Mouse (Mus musculus): ENCODE data around the gene Immp2l. TPM values are rescaled to one million over a fixed set of nuclear protein-coding genes. Genes with fewer than 3 reads are reported as not detected.

The Immp2l gene
- total RNA-seq, 1 experiment, result 11.4 TPM

DNA sequence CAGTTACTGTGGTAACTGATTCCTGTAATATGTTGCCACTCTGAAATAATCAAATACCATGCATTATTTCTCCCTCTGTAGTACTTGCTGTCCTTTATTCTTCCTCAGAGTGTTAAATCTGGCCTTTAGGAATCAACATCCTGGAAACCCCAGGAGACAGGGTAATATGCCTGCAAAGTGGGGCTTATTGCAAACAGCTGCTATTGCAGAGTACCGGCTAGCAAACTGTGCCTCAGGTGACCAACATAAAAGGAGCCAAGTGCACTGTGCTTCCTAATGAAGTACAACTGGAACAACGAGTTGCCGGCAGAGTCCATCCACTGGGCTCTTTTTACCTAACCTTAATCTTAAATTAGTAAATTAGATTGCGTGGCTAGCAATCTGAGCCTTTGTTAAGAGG is 200.6 kb downstream of the Immp2l start:
- no peak overlapping the region for H3K27ac ChIP-seq (ENCODE audit: insufficient read depth, low read depth, low read length, poor library complexity, severe bottlenecking)
- no peaks in the 10 kb centered on the region for H3K36me3 ChIP-seq (ENCODE audit: control insufficient read depth, insufficient read depth, low read length, poor library complexity, severe bottlenecking)
- DNase-seq (ENCODE audit: low read depth, low spot score), result no peak
- H3K9me3 ChIP-seq (ENCODE audit: control insufficient read depth, insufficient read depth, low read depth, low read length), result no peaks in the 10 kb centered on the region
- no peaks in the 10 kb centered on the region for H3K4me1 ChIP-seq (ENCODE audit: control insufficient read depth in 2 of 2, insufficient read depth in 2 of 2, low read length in 2 of 2, poor library complexity in 1 of 2)
- in situ Hi-C loops (cut with MboI; ENCODE audit: low sequenced_read_pairs in 2 of 2, unreplicated experiment in 2 of 2), result loop anchor here in 1 of 2 experiments (25.0 kb wide), 1 partner anchor 387 kb away; no protein-coding TSS in a partner anchor
- H3K4me3 ChIP-seq (ENCODE audit: insufficient read depth in 1 of 2, low read depth in 1 of 2, low read length in 2 of 2, poor library complexity in 1 of 2, severe bottlenecking in 1 of 2), result no peak overlapping the region
- TF ChIP-seq MAFK (IDR thresholded peaks at IDR 0.05; ENCODE audit: insufficient read depth, low read depth, low read length) (no peak), CHD2 (IDR thresholded peaks at IDR 0.05; ENCODE audit: low read depth, low read length) (no peak), ZC3H11A (IDR thresholded peaks at IDR 0.05; ENCODE audit: borderline replicate concordance, low read depth, low read length) (no peak), HCFC1 (IDR thresholded peaks at IDR 0.05; ENCODE audit: borderline replicate concordance, insufficient read depth, low read length) (no peak), ZNF384 (IDR thresholded peaks at IDR 0.05; ENCODE audit: low read depth, low read length) (no peak)
- H3K9ac ChIP-seq (ENCODE audit: insufficient read depth, low read depth, low read length, poor library complexity, severe bottlenecking), result no peak overlapping the region

DNA sequence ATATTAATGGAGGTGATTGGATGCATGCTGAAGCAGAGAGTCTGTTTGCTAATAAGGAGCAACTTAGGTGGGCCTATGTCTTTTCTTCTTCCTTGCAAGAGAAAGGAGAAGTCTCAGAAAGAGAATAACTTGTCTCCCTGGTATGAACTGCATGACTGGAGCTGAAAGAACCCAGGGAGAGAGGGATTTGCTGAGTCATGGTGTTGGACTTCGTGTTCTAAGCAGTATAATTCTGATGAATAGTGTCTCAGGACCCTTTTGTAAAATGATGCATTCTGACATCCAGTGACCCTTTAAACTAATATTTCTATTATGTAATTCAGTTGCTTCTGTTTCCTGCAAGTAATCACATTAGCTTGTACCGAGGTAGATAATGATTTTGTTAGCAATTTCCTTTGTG is 208.1 kb downstream of the Immp2l start:
- in situ Hi-C loops (cut with MboI; ENCODE audit: low sequenced_read_pairs in 2 of 2, unreplicated experiment in 2 of 2), result no loop called here
- H3K4me1 ChIP-seq (ENCODE audit: control insufficient read depth in 2 of 2, insufficient read depth in 2 of 2, low read length in 2 of 2, poor library complexity in 1 of 2), result no peaks in the 10 kb centered on the region
- no peak overlapping the region for H3K4me3 ChIP-seq (ENCODE audit: insufficient read depth in 1 of 2, low read depth in 1 of 2, low read length in 2 of 2, poor library complexity in 1 of 2, severe bottlenecking in 1 of 2)
- H3K9ac ChIP-seq (ENCODE audit: insufficient read depth, low read depth, low read length, poor library complexity, severe bottlenecking), result no peak overlapping the region
- H3K36me3 ChIP-seq (ENCODE audit: control insufficient read depth, insufficient read depth, low read length, poor library complexity, severe bottlenecking), result no peaks in the 10 kb centered on the region
- no peak for DNase-seq (ENCODE audit: low read depth, low spot score)
- H3K27ac ChIP-seq (ENCODE audit: insufficient read depth, low read depth, low read length, poor library complexity, severe bottlenecking), result no peak overlapping the region
- H3K9me3 ChIP-seq (ENCODE audit: control insufficient read depth, insufficient read depth, low read depth, low read length), result no peaks in the 10 kb centered on the region
- TF ChIP-seq MAFK (IDR thresholded peaks at IDR 0.05; ENCODE audit: insufficient read depth, low read depth, low read length), result peak; percentile 73
- no peak for TF ChIP-seq HCFC1 (IDR thresholded peaks at IDR 0.05; ENCODE audit: borderline replicate concordance, insufficient read depth, low read length)

DNA sequence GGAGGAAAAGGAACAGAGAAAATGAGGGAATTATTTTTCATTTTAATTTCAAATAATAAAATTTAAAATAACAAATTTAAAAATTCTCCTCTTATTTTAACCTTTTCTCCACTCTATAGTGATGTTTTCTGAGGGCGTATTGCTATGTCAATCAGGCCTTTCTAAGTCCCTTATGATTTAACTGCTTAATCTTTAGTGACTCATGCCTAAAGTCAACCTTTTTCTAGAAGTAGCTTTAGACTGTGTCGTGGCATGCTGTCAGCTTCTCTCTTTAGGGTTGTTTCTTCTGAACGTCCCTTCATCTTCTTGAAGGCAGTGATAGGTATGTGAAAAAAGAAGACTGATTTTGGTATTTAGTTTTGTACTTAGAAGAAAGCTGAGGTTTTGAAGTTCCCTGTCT is 214.0 kb downstream of the Immp2l start:
- in situ Hi-C loops (cut with MboI; ENCODE audit: low sequenced_read_pairs in 2 of 2, unreplicated experiment in 2 of 2), result no loop called here

DNA sequence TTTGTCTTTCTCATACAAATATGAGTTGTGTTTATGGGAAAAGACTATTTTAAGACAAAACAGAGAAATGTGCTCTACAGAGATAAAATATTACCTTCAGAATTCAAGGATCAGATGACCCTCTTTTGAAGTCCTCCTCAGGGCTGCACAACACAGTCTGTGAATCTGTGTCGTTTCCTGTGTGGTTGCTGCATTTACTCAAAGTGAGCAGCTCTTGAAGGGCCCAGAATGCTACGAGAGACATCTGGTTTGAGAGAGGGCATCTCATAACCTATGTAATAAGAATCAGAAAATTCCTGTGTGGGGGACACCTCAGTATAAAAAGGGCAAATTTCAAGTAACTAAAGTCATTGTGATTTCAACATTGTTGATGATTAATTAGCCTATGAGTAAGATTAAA is 217.3 kb downstream of the Immp2l start:
- H3K4me1 ChIP-seq (ENCODE audit: control insufficient read depth in 2 of 2, insufficient read depth in 2 of 2, low read length in 2 of 2, poor library complexity in 1 of 2), result no peaks in the 10 kb centered on the region
- in situ Hi-C loops (cut with MboI; ENCODE audit: low sequenced_read_pairs in 2 of 2, unreplicated experiment in 2 of 2), result no loop called here
- H3K9me3 ChIP-seq (ENCODE audit: control insufficient read depth, insufficient read depth, low read depth, low read length), result no peaks in the 10 kb centered on the region
- no peak overlapping the region for H3K4me3 ChIP-seq (ENCODE audit: insufficient read depth in 1 of 2, low read depth in 1 of 2, low read length in 2 of 2, poor library complexity in 1 of 2, severe bottlenecking in 1 of 2)
- DNase-seq (ENCODE audit: low read depth, low spot score), result no peak
- H3K9ac ChIP-seq (ENCODE audit: insufficient read depth, low read depth, low read length, poor library complexity, severe bottlenecking), result no peak overlapping the region
- no peak overlapping the region for H3K27ac ChIP-seq (ENCODE audit: insufficient read depth, low read depth, low read length, poor library complexity, severe bottlenecking)
- no peaks in the 10 kb centered on the region for H3K36me3 ChIP-seq (ENCODE audit: control insufficient read depth, insufficient read depth, low read length, poor library complexity, severe bottlenecking)
- TF ChIP-seq MAFK (IDR thresholded peaks at IDR 0.05; ENCODE audit: insufficient read depth, low read depth, low read length) (no peak), CHD2 (IDR thresholded peaks at IDR 0.05; ENCODE audit: low read depth, low read length) (no peak), HCFC1 (IDR thresholded peaks at IDR 0.05; ENCODE audit: borderline replicate concordance, insufficient read depth, low read length) (no peak), ZNF384 (IDR thresholded peaks at IDR 0.05; ENCODE audit: low read depth, low read length) (no peak), ZC3H11A (IDR thresholded peaks at IDR 0.05; ENCODE audit: borderline replicate concordance, low read depth, low read length) (no peak)

More for the DNA sequence above, 214.0 kb downstream of the Immp2l start:
- Histone ChIP-seq H3K36me3 (ENCODE audit: control insufficient read depth, insufficient read depth, low read length, poor library complexity, severe bottlenecking) (no peaks in the 10 kb centered on the region), H3K27ac (ENCODE audit: insufficient read depth, low read depth, low read length, poor library complexity, severe bottlenecking) (no peak overlapping the region), H3K4me3 (ENCODE audit: insufficient read depth in 1 of 2, low read depth in 1 of 2, low read length in 2 of 2, poor library complexity in 1 of 2, severe bottlenecking in 1 of 2) (no peak overlapping the region), H3K9ac (ENCODE audit: insufficient read depth, low read depth, low read length, poor library complexity, severe bottlenecking) (no peak overlapping the region), H3K9me3 (ENCODE audit: control insufficient read depth, insufficient read depth, low read depth, low read length) (no peaks in the 10 kb centered on the region), H3K4me1 (ENCODE audit: control insufficient read depth in 2 of 2, insufficient read depth in 2 of 2, low read length in 2 of 2, poor library complexity in 1 of 2) (no peaks in the 10 kb centered on the region)
- no peak for DNase-seq (ENCODE audit: low read depth, low spot score)
- no peak for TF ChIP-seq HCFC1 (IDR thresholded peaks at IDR 0.05; ENCODE audit: borderline replicate concordance, insufficient read depth, low read length)
- no peak for TF ChIP-seq MAFK (IDR thresholded peaks at IDR 0.05; ENCODE audit: insufficient read depth, low read depth, low read length)
- no peak for TF ChIP-seq ZNF384 (IDR thresholded peaks at IDR 0.05; ENCODE audit: low read depth, low read length)
- no peak for TF ChIP-seq ZC3H11A (IDR thresholded peaks at IDR 0.05; ENCODE audit: borderline replicate concordance, low read depth, low read length)
- no peak for TF ChIP-seq CHD2 (IDR thresholded peaks at IDR 0.05; ENCODE audit: low read depth, low read length)

DNA sequence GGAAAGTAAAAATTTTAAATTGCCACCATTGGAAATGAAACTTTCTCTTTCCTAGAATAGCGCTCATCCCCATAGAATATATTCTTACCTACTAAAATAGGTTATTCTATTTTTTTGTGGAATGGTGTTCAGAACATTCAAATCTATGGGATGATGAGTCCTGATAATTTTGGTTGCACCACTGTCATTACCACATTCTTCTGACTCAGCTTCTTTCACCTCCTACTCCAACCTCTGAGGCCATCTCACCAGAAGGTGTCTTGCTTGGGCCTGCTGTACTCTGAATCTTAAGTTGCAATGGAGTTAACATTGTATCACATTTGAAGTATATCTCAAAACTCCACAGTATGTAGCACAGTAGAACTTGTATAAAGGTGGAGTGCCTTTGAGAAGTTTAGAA is 224.4 kb downstream of the Immp2l start:
- Histone ChIP-seq H3K4me3 (ENCODE audit: insufficient read depth in 1 of 2, low read depth in 1 of 2, low read length in 2 of 2, poor library complexity in 1 of 2, severe bottlenecking in 1 of 2) (no peak overlapping the region), H3K9ac (ENCODE audit: insufficient read depth, low read depth, low read length, poor library complexity, severe bottlenecking) (no peak overlapping the region), H3K36me3 (ENCODE audit: control insufficient read depth, insufficient read depth, low read length, poor library complexity, severe bottlenecking) (no peaks in the 10 kb centered on the region), H3K9me3 (ENCODE audit: control insufficient read depth, insufficient read depth, low read depth, low read length) (no peaks in the 10 kb centered on the region), H3K4me1 (ENCODE audit: control insufficient read depth in 2 of 2, insufficient read depth in 2 of 2, low read length in 2 of 2, poor library complexity in 1 of 2) (no peaks in the 10 kb centered on the region), H3K27ac (ENCODE audit: insufficient read depth, low read depth, low read length, poor library complexity, severe bottlenecking) (no peak overlapping the region)
- in situ Hi-C loops (cut with MboI; ENCODE audit: low sequenced_read_pairs in 2 of 2, unreplicated experiment in 2 of 2), result no loop called here
- TF ChIP-seq ZNF384 (IDR thresholded peaks at IDR 0.05; ENCODE audit: low read depth, low read length) (no peak), HCFC1 (IDR thresholded peaks at IDR 0.05; ENCODE audit: borderline replicate concordance, insufficient read depth, low read length) (no peak), MAFK (IDR thresholded peaks at IDR 0.05; ENCODE audit: insufficient read depth, low read depth, low read length) (no peak), CHD2 (IDR thresholded peaks at IDR 0.05; ENCODE audit: low read depth, low read length) (no peak), ZC3H11A (IDR thresholded peaks at IDR 0.05; ENCODE audit: borderline replicate concordance, low read depth, low read length) (no peak)
- no peak for DNase-seq (ENCODE audit: low read depth, low spot score)

Measured in ES-E14 (cell line).